Mouse (Mus musculus): ENCODE data around the gene Tgif2. TPM values are rescaled to one million over a fixed set of nuclear protein-coding genes. Genes with fewer than 3 reads are reported as not detected.
"Not testable (repeated sequence)": the region's sequence is repeated elsewhere in the genome, so short reads cannot be mapped to it uniquely, and the experiment has no call there.

Tgif2 gene
- total and polyA plus RNA-seq, 3 experiments, result 16.9 to 43.3 TPM; not detected in 1

- Histone ChIP-seq H3K36me3 (ENCODE audit: control insufficient read depth in 1 of 2, insufficient read depth in 2 of 2, low read length in 2 of 2) (no peaks in the 10 kb centered on the region), H3K9ac (ENCODE audit: control insufficient read depth, low read depth, low read length, poor library complexity, severe bottlenecking) (no peak overlapping the region), H3K27me3 (ENCODE audit: control insufficient read depth in 1 of 2, insufficient read depth in 2 of 2, low read length in 2 of 2) (peaks cover 0 to 1% of the 10 kb centered on the region in 2 experiments; a peak in 3 of 4 replicates), H3K27ac (ENCODE audit: control insufficient read depth, low read depth, low read length) (no peak overlapping the region), H3K79me2 (ENCODE audit: control insufficient read depth, insufficient read depth, low read length, poor library complexity) (no peaks in the 10 kb centered on the region), H3K9me3 (replicated peaks; ENCODE audit: insufficient read depth, low read length) (no peaks in the 10 kb centered on the region), H3K4me3 (ENCODE audit: control insufficient read depth in 1 of 2, insufficient read depth in 1 of 2, low read depth in 2 of 2, low read length in 2 of 2) (no peak overlapping the region), H3K4me1 (ENCODE audit: control insufficient read depth in 1 of 2, insufficient read depth in 2 of 2, low read length in 2 of 2) (no peaks in the 10 kb centered on the region; a peak in 1 of 4 replicates)
- TF ChIP-seq ZC3H11A (IDR thresholded peaks at IDR 0.05; ENCODE audit: low read depth, low read length) (no peak), ELF1 (IDR thresholded peaks at IDR 0.05; ENCODE audit: low read depth, low read length) (no peak), SIN3A (IDR thresholded peaks at IDR 0.05; ENCODE audit: low read length) (no peak), SMC3 (IDR thresholded peaks at IDR 0.05; ENCODE audit: low read depth, low read length) (no peak), ZMIZ1 (IDR thresholded peaks at IDR 0.05; ENCODE audit: low read depth, low read length) (no peak), MEF2A (IDR thresholded peaks at IDR 0.05; ENCODE audit: extremely low read depth, insufficient replicate concordance, low read depth, low read length, poor library complexity, severe bottlenecking) (no peak), BHLHE40 (IDR thresholded peaks at IDR 0.05; ENCODE audit: borderline replicate concordance, low read depth, low read length) (no peak), GATA1 (IDR thresholded peaks at IDR 0.05; ENCODE audit: low read depth, low read length) (no peak), KAT2A (conservative IDR thresholded peaks at IDR 0.05; ENCODE audit: low read depth, low read length) (no peak), POLR2A (IDR thresholded peaks at IDR 0.05; ENCODE audit: control insufficient read depth in 1 of 2, insufficient read depth in 1 of 2, low read depth in 1 of 2, low read length in 2 of 2, poor library complexity in 1 of 2) (no peak), ETS1 (IDR thresholded peaks at IDR 0.05; ENCODE audit: low read depth, low read length) (no peak), CHD2 (IDR thresholded peaks at IDR 0.05; ENCODE audit: low read length) (no peak), EP300 (IDR thresholded peaks at IDR 0.05; ENCODE audit: low read depth in 1 of 2, low read length in 2 of 2) (no peak), CTCF (IDR thresholded peaks at IDR 0.05 in 2 of 3, conservative IDR thresholded peaks at IDR 0.05 in 1 of 3; ENCODE audit: control insufficient read depth in 1 of 3, insufficient read depth in 1 of 3, low read depth in 2 of 3, low read length in 3 of 3, poor library complexity in 1 of 3, severe bottlenecking in 1 of 3) (no peak)
- no peak for DNase-seq (ENCODE audit: low read depth, low spot score)
These were observed 62.1 kb downstream of the Tgif2 start for GRCm38 (mm10) chr2:156901883-156902282.

DNA sequence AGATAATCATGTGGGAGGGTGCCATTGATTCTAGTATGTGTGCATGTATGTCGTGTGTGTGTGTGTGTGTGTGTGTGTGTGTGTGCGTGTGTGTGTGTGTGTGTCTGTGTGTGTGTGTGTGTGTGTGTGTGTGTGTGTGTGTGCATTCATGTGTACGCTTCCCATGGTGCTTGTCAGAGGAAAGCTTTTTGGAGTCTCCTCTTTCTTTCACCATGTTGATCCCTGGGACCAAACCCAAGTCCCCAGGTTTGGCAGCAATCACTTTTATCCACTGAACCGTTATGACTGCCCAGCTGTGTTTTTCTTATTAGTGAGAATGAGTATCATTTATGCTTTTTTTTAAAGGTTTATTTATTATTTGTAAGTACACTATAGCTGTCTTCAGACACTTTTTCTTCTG lies 62.6 kb downstream of the Tgif2 start:
- not testable (repeated sequence) for H3K27me3 ChIP-seq (ENCODE audit: control insufficient read depth in 1 of 2, insufficient read depth in 2 of 2, low read length in 2 of 2); H3K36me3 ChIP-seq (ENCODE audit: control insufficient read depth in 1 of 2, insufficient read depth in 2 of 2, low read length in 2 of 2); H3K9me3 ChIP-seq (replicated peaks; ENCODE audit: insufficient read depth, low read length); H3K79me2 ChIP-seq (ENCODE audit: control insufficient read depth, insufficient read depth, low read length, poor library complexity); H3K9ac ChIP-seq (ENCODE audit: control insufficient read depth, low read depth, low read length, poor library complexity, severe bottlenecking); DNase-seq (ENCODE audit: low read depth, low spot score); H3K4me1 ChIP-seq (ENCODE audit: control insufficient read depth in 1 of 2, insufficient read depth in 2 of 2, low read length in 2 of 2); H3K4me3 ChIP-seq (ENCODE audit: control insufficient read depth in 1 of 2, insufficient read depth in 1 of 2, low read depth in 2 of 2, low read length in 2 of 2); H3K27ac ChIP-seq (ENCODE audit: control insufficient read depth, low read depth, low read length)

GRCm38 (mm10) chr2:156903367-156903766 lies 63.6 kb downstream of the Tgif2 start:
- Histone ChIP-seq H3K79me2 (ENCODE audit: control insufficient read depth, insufficient read depth, low read length, poor library complexity) (no peaks in the 10 kb centered on the region), H3K4me1 (ENCODE audit: control insufficient read depth in 1 of 2, insufficient read depth in 2 of 2, low read length in 2 of 2) (no peaks in the 10 kb centered on the region; a peak in 1 of 4 replicates), H3K4me3 (ENCODE audit: control insufficient read depth in 1 of 2, insufficient read depth in 1 of 2, low read depth in 2 of 2, low read length in 2 of 2) (no peak overlapping the region), H3K27ac (ENCODE audit: control insufficient read depth, low read depth, low read length) (no peak overlapping the region), H3K36me3 (ENCODE audit: control insufficient read depth in 1 of 2, insufficient read depth in 2 of 2, low read length in 2 of 2) (no peaks in the 10 kb centered on the region), H3K9ac (ENCODE audit: control insufficient read depth, low read depth, low read length, poor library complexity, severe bottlenecking) (no peak overlapping the region), H3K9me3 (replicated peaks; ENCODE audit: insufficient read depth, low read length) (no peaks in the 10 kb centered on the region), H3K27me3 (ENCODE audit: control insufficient read depth in 1 of 2, insufficient read depth in 2 of 2, low read length in 2 of 2) (peaks cover 0 to 1% of the 10 kb centered on the region in 2 experiments; a peak in 2 of 4 replicates)
- TF ChIP-seq JUND (IDR thresholded peaks at IDR 0.05; ENCODE audit: low read depth, low read length) (no peak), MAX (IDR thresholded peaks at IDR 0.05; ENCODE audit: low read length) (no peak), RAD21 (IDR thresholded peaks at IDR 0.05; ENCODE audit: low read depth, low read length) (peak; percentile 37), CTCF (IDR thresholded peaks at IDR 0.05 in 2 of 3, conservative IDR thresholded peaks at IDR 0.05 in 1 of 3; ENCODE audit: control insufficient read depth in 1 of 3, insufficient read depth in 1 of 3, low read depth in 2 of 3, low read length in 3 of 3, poor library complexity in 1 of 3, severe bottlenecking in 1 of 3) (peak; percentile 21 to 42 (median 29); a peak in 4 of 6 replicates), SMC3 (IDR thresholded peaks at IDR 0.05; ENCODE audit: low read depth, low read length) (peak; percentile 33), MYC (IDR thresholded peaks at IDR 0.05; ENCODE audit: low read depth, low read length) (no peak), USF2 (IDR thresholded peaks at IDR 0.05; ENCODE audit: borderline replicate concordance in 1 of 2, insufficient read depth in 1 of 2, low read depth in 1 of 2, low read length in 2 of 2) (no peak)
- no peak for DNase-seq (ENCODE audit: low read depth, low spot score)
